Mouse (Mus musculus): ENCODE results near the gene Slc16a2.

The Slc16a2 gene

GRCm38 (mm10) chrX:103653021-103653420, 168.8 kb downstream of the Slc16a2 start:
- DNase-seq (ENCODE audit: low read depth, low spot score) = no peak

- DNase-seq (ENCODE audit: low read depth, low spot score) = no peak
Observed at GRCm38 (mm10) chrX:103652048-103652447, 169.7 kb downstream of the Slc16a2 start.

Data from A20 (cell line).